Mouse (Mus musculus): ENCODE measurements at regions not wholly inside any gene's neighbourhood (a gene's known extent, or its start where the extent isn't known, plus 50 kb on each side); places are given as distances from the start of the nearest gene placed in this dataset.
"Not testable (repeated sequence)": the region's sequence is repeated elsewhere in the genome, so short reads cannot be mapped to it uniquely, and the experiment has no call there.

- not testable (repeated sequence) for DNase-seq
Observed at GRCm38 (mm10) chr6:3201507-3201906, 197.9 kb downstream of the Samd9l start.

GRCm38 (mm10) chr6:3201107-3201506 is 198.3 kb downstream of the Samd9l start:
- DNase-seq: peak in 1 of 2 experiments; percentile 30

GRCm38 (mm10) chr6:3200586-3200985 is 198.8 kb downstream of the Samd9l start:
- DNase-seq: peak; percentile 64 to 77

- DNase-seq: not testable (repeated sequence)
Observed at GRCm38 (mm10) chr6:3192424-3192820, 206.9 kb downstream of the Samd9l start.

GRCm38 (mm10) chr6:3191695-3192423 is 207.5 kb downstream of the Samd9l start:
- not testable (repeated sequence) for DNase-seq

- peak; percentile 60 to 75 for DNase-seq
Observed at GRCm38 (mm10) chr6:3183819-3184199, 215.6 kb downstream of the Samd9l start.

GRCm38 (mm10) chr6:3182889-3183818 is 216.2 kb downstream of the Samd9l start:
- DNase-seq: peak; percentile 33 to 44

- not testable (repeated sequence) for DNase-seq
Observed at GRCm38 (mm10) chr6:3182424-3182841, 216.9 kb downstream of the Samd9l start.

GRCm38 (mm10) chr6:3179603-3180348 is 219.6 kb downstream of the Samd9l start:
- not testable (repeated sequence) for DNase-seq

GRCm38 (mm10) chr6:3169479-3169878 is 229.9 kb downstream of the Samd9l start:
- DNase-seq: not testable (repeated sequence)

- not testable (repeated sequence) for DNase-seq
Observed at GRCm38 (mm10) chr6:3166149-3166548, 233.2 kb downstream of the Samd9l start.

GRCm38 (mm10) chr6:3151901-3152300 is 247.5 kb downstream of the Samd9l start:
- DNase-seq: not testable (repeated sequence)

- DNase-seq: peak in 1 of 2 experiments; percentile 6
Observed at GRCm38 (mm10) chr6:3137823-3138222, 261.5 kb downstream of the Samd9l start.

GRCm38 (mm10) chr6:3133763-3134162 is 265.6 kb downstream of the Samd9l start:
- DNase-seq: not testable (repeated sequence)

GRCm38 (mm10) chr6:3116296-3116695 is 283.1 kb downstream of the Samd9l start:
- not testable (repeated sequence) for DNase-seq

Measured in cerebellum, postnatal 25 days (tissue).